Mouse (Mus musculus): ENCODE results near the gene Crebl2. TPM values are rescaled to one million over a fixed set of nuclear protein-coding genes. Genes with fewer than 3 reads are reported as not detected.

Gene Crebl2
- polyA plus RNA-seq, 1 experiment from 2014 or later, result 3.9 TPM

DNA sequence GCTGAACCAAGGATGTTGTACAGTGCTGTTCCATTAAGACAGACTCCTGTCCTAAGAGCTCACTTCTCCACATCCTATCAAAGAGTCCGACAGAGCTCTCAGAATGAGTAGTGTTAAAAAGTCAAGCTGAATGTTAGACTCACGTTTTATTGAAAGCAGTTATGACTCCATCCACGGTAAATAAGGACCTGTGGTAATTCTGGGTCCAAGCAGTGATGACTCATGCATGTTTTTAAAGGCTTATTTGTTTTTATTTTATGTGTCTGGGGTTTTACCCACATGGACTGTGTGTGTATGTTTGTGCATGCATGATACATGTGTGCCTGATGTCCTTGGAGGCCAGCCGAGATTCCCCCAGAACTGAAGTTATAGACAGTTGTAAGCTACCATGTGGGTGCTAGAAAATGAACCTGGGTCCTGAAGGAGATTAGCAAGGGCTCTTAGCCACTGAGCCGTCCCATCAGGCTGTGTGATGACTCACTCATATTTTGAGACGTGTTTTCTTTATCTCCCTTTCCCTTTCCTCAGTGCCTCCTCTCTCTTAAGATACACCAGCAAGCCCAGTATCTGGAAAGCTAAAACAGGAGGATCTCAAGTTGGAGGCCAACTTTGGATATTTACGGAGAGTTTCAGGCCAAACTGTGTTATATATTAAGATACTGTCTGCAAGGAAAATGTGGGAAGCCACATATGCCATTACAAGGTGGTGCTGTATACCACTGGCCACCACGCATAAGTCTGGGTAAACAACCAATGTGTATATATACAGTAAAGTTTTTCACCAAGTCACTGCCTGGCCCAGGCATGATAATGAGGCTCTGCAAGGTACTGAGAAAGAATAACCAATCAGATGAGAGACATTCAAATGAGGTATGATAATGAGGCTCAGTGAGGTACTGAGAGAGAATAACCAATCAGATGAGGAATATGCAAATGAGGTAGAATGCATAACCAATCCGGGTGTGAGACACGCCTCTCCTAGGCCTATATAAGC lies 74.2 kb downstream of the Crebl2 start:
- Histone ChIP-seq H3K4me2 (ENCODE audit: low read depth, low read length) (no peak overlapping the region), H3K27ac (ENCODE audit: low read length) (no peak overlapping the region), H3K9me3 (replicated peaks; ENCODE audit: control insufficient read depth, low read length) (no peaks in the 10 kb centered on the region), H3K9ac (ENCODE audit: low read length) (no peak overlapping the region), H3K4me3 (replicated peaks; ENCODE audit: low read length) (no peak overlapping the region), H3K4me1 (ENCODE audit: control insufficient read depth, insufficient read depth, low read length) (no peaks in the 10 kb centered on the region), H3K27me3 (ENCODE audit: control insufficient read depth, insufficient read depth, low read length) (no peaks in the 10 kb centered on the region), H3K36me3 (ENCODE audit: control insufficient read depth, insufficient read depth, low read length) (no peaks in the 10 kb centered on the region)
- WGBS, result 89% methylated on average over 10 of the region's 10 CpGs
- ATAC-seq (ENCODE audit: insufficient read depth, low FRiP score), result no peak

DNA sequence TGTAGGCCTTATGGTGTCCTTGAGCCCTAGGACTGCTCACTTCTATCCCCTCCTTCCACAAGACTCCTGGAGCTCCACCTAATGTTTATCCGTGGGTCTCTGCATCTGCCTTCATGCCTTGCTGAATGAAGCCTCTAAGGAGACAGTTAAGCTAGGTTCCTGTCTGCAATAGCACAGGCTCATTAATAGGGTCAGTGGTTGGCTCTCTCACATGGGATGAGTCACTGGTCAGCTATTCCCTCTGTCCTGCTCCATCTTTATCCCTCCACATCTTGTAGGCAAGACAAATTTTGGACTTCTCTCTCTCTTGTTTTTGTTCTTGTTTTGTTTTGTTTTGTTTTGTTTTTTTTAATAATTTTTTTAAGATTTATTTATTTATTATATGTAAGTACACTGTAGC lies 75.9 kb downstream of the Crebl2 start:
- 85% methylated on average over 1 of the region's 1 CpGs for WGBS
- ATAC-seq (ENCODE audit: insufficient read depth, low FRiP score), result no peak
- Histone ChIP-seq H3K36me3 (ENCODE audit: control insufficient read depth, insufficient read depth, low read length) (no peaks in the 10 kb centered on the region), H3K4me3 (replicated peaks; ENCODE audit: low read length) (no peak overlapping the region), H3K27me3 (ENCODE audit: control insufficient read depth, insufficient read depth, low read length) (no peaks in the 10 kb centered on the region), H3K9me3 (replicated peaks; ENCODE audit: control insufficient read depth, low read length) (no peaks in the 10 kb centered on the region), H3K27ac (ENCODE audit: low read length) (no peak overlapping the region), H3K4me1 (ENCODE audit: control insufficient read depth, insufficient read depth, low read length) (no peaks in the 10 kb centered on the region), H3K9ac (ENCODE audit: low read length) (no peak overlapping the region), H3K4me2 (ENCODE audit: low read depth, low read length) (no peak overlapping the region)

Other genes with a start within 250 kb of the Crebl2 start
- gene Mansc1, start 197.7 kb upstream of the Crebl2 start, polyA plus RNA-seq (2015; fragmentation: Nextera tagmentation; extraction: Ambion mirVana), result 9.9 and 13.5 TPM in 2 replicates
- 16.5 and 17.7 TPM in 2 replicates for gene Borcs5, start 190.6 kb upstream of the Crebl2 start, polyA plus RNA-seq (2015; fragmentation: Nextera tagmentation; extraction: Ambion mirVana)
- 18.5 and 19.2 TPM in 2 replicates for gene Dusp16, start 37.5 kb upstream of the Crebl2 start, polyA plus RNA-seq (2015; fragmentation: Nextera tagmentation; extraction: Ambion mirVana)
- gene Gpr19, start 68.4 kb downstream of the Crebl2 start, polyA plus RNA-seq (2015; fragmentation: Nextera tagmentation; extraction: Ambion mirVana), result 9.7 and 10.5 TPM in 2 replicates
- gene Cdkn1b, start 90.2 kb downstream of the Crebl2 start, polyA plus RNA-seq (2015; fragmentation: Nextera tagmentation; extraction: Ambion mirVana), result 15.5 and 17.7 TPM in 2 replicates
- gene Apold1, start 151.6 kb downstream of the Crebl2 start, polyA plus RNA-seq (2015; fragmentation: Nextera tagmentation; extraction: Ambion mirVana), result 2.2 and 2.9 TPM in 2 replicates
- gene Ddx47, start 181.5 kb downstream of the Crebl2 start, polyA plus RNA-seq (2015; fragmentation: Nextera tagmentation; extraction: Ambion mirVana), result 104 and 105 TPM in 2 replicates
- 24.7 and 30.4 TPM in 2 replicates for gene Gprc5a, start 235.5 kb downstream of the Crebl2 start, polyA plus RNA-seq (2015; fragmentation: Nextera tagmentation; extraction: Ambion mirVana)

Measured in stomach, embryonic 16.5 days (tissue).